Mouse (Mus musculus) liver, postnatal 0 days (tissue): ENCODE results near the gene Kalrn.

Experiments used
- CTCF ChIP-seq: sonication (generic); IDR thresholded peaks from 2 replicates; pipeline ENCODE4 v1.5.1; 2016; ENCODE audit warnings: antibody characterized with exemption, low read depth
- EP300 ChIP-seq: IDR thresholded peaks from 2 replicates; pipeline ENCODE4 v1.6.1; 2016; ENCODE audit warnings: antibody characterized with exemption, low read depth, mild to moderate bottlenecking

DNA sequence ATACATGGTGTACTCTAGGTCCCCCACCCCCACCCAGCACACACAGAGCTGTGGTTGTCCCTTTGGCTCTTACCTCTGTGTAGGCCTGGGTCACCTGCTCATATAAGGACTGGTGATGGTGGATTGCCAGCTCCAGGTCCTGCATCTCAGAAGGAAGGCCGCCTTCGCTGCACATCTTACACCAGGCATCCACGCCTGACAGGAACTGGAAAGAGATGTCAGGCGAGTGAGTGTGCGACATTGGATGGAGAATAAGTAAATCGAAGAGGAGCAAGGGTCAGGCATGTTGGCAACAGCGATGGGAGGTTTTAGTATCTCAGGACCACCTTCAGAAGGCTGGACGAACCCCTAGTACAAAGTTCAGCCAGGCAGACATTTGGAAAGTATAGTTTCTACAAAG is 263.0 kb downstream of the Kalrn start:
- no peak for TF ChIP-seq CTCF
- TF ChIP-seq EP300: no peak
